Mouse (Mus musculus): ENCODE data around the gene Chst11. TPM values are rescaled to one million over a fixed set of nuclear protein-coding genes. Genes with fewer than 3 reads are reported as not detected.

Chst11 gene
- polyA plus RNA-seq, 1 experiment = 21.1 TPM

DNA sequence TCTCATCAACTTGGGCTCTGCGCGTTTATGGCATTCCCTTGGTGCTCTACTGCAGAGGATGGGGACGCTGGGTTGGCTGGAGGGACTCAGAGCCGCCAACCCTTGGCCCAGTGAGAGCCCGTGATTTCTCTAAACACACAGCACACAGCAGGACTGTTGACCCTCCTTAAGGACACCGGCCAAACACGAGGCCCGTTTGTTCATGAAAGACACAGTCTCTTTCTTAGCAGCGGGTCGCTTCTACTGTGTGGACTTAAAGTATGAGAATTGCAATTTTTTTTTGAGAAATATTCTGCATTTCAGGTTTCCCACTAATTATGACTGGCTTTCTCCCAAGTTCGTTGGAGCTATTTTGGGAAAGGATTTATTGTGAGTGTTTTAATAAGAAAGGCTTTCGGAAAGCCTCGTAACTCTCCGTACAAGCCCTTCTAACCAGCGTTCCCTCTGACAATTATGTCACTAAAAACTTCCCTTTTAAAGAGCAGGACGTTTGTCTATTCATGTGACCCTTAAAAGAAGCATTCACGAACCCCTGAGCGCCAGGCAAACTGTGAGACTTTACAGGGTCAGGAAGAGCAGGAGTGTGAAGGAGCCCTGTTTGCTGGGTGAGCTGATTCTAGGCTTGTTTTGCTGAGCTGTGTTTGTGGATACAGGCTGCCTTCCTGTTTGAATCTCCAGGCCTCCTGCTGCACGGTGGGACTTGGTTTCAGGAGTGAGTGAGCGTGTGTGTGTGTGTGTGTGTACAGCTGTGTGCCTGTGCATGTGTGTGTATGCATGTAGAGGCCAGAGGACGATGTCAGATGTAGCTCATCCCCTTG lies 122.8 kb downstream of the Chst11 start:
- DNase-seq = no peak
- Histone ChIP-seq H3K27me3 (ENCODE audit: control insufficient read depth, insufficient read depth, low read length) (no peaks in the 10 kb centered on the region), H3K27ac (ENCODE audit: insufficient read depth, low read length) (peak overlapping the region; percentile 1; the same call in 1 of the 2 replicates), H3K4me1 (ENCODE audit: control insufficient read depth, insufficient read depth, low read length) (peaks cover 26% of the 10 kb centered on the region), H3K4me3 (replicated peaks; ENCODE audit: insufficient read depth, low read depth, low read length) (no peak overlapping the region)
- WGBS = 46% methylated on average over 21 of the region's 21 CpGs
- TF ChIP-seq POLR2A (IDR thresholded peaks at IDR 0.05; ENCODE audit: borderline replicate concordance, insufficient read depth, low read length) (no peak), CTCF (IDR thresholded peaks at IDR 0.05; ENCODE audit: borderline replicate concordance, insufficient read depth, low read depth, low read length) (no peak)

DNA sequence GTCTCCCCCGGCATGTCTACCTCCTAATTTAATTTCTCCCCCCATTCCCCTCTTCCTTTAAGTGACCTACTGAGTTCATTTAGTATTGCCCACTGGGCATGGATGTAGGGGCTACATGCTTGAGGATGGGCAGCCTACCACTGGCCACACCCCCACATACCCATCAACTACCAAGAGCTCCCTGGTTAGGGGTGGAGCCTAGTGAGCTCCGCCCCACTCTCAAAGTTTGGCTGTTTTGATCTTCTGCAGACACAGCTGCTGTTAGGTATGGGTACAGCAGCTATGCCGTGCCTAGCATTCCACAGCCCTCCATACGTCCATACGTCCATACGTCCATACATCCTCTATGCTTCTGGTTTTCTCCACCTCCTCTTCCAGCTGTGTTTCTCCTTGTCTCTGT lies 123.6 kb downstream of the Chst11 start:
- TF ChIP-seq CTCF (IDR thresholded peaks at IDR 0.05; ENCODE audit: borderline replicate concordance, insufficient read depth, low read depth, low read length) (no peak), POLR2A (IDR thresholded peaks at IDR 0.05; ENCODE audit: borderline replicate concordance, insufficient read depth, low read length) (no peak)
- Histone ChIP-seq H3K27ac (ENCODE audit: insufficient read depth, low read length) (no peak overlapping the region), H3K27me3 (ENCODE audit: control insufficient read depth, insufficient read depth, low read length) (no peaks in the 10 kb centered on the region), H3K4me3 (replicated peaks; ENCODE audit: insufficient read depth, low read depth, low read length) (no peak overlapping the region), H3K4me1 (ENCODE audit: control insufficient read depth, insufficient read depth, low read length) (peaks cover 26% of the 10 kb centered on the region)
- WGBS = 97% methylated on average over 6 of the region's 6 CpGs
- DNase-seq = no peak

DNA sequence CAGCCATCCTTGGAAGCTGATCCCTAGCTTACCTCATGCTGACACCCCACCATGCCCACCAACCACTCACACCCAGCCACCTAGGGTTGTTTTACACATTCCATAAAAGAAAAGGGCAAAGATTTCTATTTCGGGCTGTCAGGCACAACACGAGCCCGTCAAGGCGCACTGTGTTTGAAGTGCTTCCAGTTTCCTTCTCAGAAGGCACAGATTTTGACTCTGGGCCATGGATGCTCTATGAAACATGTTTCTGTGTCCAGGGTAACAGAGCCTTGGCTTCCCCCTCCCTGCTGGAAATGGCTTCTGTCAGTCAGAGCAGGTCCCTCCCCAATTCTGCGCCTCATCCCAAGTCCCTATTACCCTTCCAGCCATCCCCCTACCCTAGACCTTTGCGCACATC lies 125.7 kb downstream of the Chst11 start:
- H3K4me3 ChIP-seq (replicated peaks; ENCODE audit: insufficient read depth, low read depth, low read length) = no peak overlapping the region
- no peak overlapping the region for H3K27ac ChIP-seq (ENCODE audit: insufficient read depth, low read length)
- H3K4me1 ChIP-seq (ENCODE audit: control insufficient read depth, insufficient read depth, low read length) = peaks cover 34% of the 10 kb centered on the region
- TF ChIP-seq CTCF (IDR thresholded peaks at IDR 0.05; ENCODE audit: borderline replicate concordance, insufficient read depth, low read depth, low read length) = no peak
- TF ChIP-seq POLR2A (IDR thresholded peaks at IDR 0.05; ENCODE audit: borderline replicate concordance, insufficient read depth, low read length) = no peak
- peak in 1 of 2 experiments; percentile 44 for DNase-seq
- no peaks in the 10 kb centered on the region for H3K27me3 ChIP-seq (ENCODE audit: control insufficient read depth, insufficient read depth, low read length)
- WGBS = 33% methylated on average over 6 of the region's 6 CpGs

DNA sequence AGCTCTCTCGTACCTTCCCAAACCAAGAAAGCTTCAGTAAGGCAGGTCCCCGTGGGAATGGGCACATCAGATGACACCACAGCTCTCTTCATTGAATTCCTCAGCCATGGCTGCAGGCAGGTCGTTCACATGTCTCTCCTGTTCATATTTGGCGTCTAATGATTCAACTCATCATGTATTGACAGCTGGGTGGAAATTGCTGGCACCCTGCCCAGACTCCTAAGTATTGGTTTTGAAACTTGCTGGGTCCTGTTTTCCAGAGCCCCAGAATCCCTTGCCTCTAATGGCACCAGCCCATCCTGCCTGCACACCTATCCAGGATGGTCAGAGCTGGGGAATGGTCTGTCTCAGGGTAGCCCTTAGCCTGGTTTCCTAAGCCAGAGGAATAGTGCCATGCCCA lies 127.0 kb downstream of the Chst11 start:
- Histone ChIP-seq H3K27me3 (ENCODE audit: control insufficient read depth, insufficient read depth, low read length) (no peaks in the 10 kb centered on the region), H3K4me3 (replicated peaks; ENCODE audit: insufficient read depth, low read depth, low read length) (no peak overlapping the region), H3K4me1 (ENCODE audit: control insufficient read depth, insufficient read depth, low read length) (peaks cover 36% of the 10 kb centered on the region), H3K27ac (ENCODE audit: insufficient read depth, low read length) (no peak overlapping the region)
- no peak for TF ChIP-seq POLR2A (IDR thresholded peaks at IDR 0.05; ENCODE audit: borderline replicate concordance, insufficient read depth, low read length)
- no peak for TF ChIP-seq CTCF (IDR thresholded peaks at IDR 0.05; ENCODE audit: borderline replicate concordance, insufficient read depth, low read depth, low read length)
- 80% methylated on average over 4 of the region's 4 CpGs for WGBS
- DNase-seq = no peak

DNA sequence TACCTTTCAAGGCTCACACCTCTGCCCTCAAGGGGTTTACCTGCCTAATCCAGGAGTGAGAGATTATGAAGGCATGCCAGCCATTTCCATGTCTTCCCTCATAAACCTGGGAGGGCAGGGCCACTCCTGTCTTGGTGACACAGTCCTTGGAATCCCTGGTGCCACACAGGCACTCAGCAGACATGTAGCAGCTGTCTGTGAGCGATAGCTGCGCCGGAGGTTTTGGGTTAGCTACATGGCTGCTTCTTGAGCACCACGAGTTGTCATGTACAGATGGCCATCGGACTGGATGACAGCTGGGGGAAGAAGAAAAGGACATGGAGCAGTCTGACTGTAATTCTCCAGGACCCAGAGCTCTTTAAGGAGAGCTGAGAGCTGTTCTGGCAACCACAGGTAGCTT lies 129.3 kb downstream of the Chst11 start:
- TF ChIP-seq CTCF (IDR thresholded peaks at IDR 0.05; ENCODE audit: borderline replicate concordance, insufficient read depth, low read depth, low read length) (no peak), POLR2A (IDR thresholded peaks at IDR 0.05; ENCODE audit: borderline replicate concordance, insufficient read depth, low read length) (no peak)
- H3K27ac ChIP-seq (ENCODE audit: insufficient read depth, low read length) = no peak overlapping the region
- peaks cover 35% of the 10 kb centered on the region for H3K4me1 ChIP-seq (ENCODE audit: control insufficient read depth, insufficient read depth, low read length)
- H3K4me3 ChIP-seq (replicated peaks; ENCODE audit: insufficient read depth, low read depth, low read length) = no peak overlapping the region
- DNase-seq = no peak
- H3K27me3 ChIP-seq (ENCODE audit: control insufficient read depth, insufficient read depth, low read length) = no peaks in the 10 kb centered on the region
- WGBS = 65% methylated on average over 5 of the region's 5 CpGs

DNA sequence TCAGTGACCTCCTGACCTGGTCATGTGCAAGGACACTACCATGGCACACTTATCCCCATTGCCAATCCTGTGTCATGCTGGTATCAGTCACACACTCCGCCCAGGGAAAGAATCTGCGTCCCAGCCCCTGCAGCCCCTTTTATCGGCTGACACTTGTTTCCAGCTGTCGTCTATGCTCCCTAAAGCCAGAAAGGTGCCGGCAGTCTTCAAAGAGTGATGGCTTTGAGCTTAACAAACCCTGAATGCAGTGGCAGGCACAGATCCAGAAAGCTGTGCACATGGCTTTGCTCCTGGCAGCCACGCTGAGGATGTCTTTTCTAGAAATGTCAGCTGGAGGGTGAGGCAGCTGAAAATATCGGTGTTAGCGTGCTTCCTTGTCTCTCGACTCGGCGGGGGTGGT lies 131.6 kb downstream of the Chst11 start:
- H3K4me1 ChIP-seq (ENCODE audit: control insufficient read depth, insufficient read depth, low read length) = peaks cover 22% of the 10 kb centered on the region
- no peak overlapping the region for H3K4me3 ChIP-seq (replicated peaks; ENCODE audit: insufficient read depth, low read depth, low read length)
- WGBS = 40% methylated on average over 11 of the region's 11 CpGs
- H3K27ac ChIP-seq (ENCODE audit: insufficient read depth, low read length) = no peak overlapping the region
- peak in 1 of 2 experiments; percentile 20 for DNase-seq
- TF ChIP-seq CTCF (IDR thresholded peaks at IDR 0.05; ENCODE audit: borderline replicate concordance, insufficient read depth, low read depth, low read length) = no peak
- no peak for TF ChIP-seq POLR2A (IDR thresholded peaks at IDR 0.05; ENCODE audit: borderline replicate concordance, insufficient read depth, low read length)
- H3K27me3 ChIP-seq (ENCODE audit: control insufficient read depth, insufficient read depth, low read length) = no peaks in the 10 kb centered on the region

DNA sequence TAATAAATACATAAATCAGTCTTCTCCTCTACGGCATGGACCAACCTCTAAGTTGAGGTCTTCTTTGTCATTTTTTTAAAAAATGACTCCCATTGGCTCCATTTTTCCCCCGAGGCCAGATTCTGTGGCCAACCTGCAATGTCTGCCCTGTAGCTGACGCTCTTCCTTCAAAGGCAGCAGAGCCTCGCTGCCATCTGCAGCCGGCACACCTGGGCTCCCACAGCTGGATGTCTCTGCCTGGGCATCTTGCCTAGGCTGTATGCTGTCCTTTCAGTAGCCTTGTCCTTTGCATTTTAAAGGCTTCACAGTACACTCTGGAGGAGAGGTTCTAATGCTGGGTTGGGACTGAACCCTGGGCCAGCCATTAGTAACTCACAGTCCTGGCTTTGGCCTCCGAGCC lies 132.6 kb downstream of the Chst11 start:
- H3K4me3 ChIP-seq (replicated peaks; ENCODE audit: insufficient read depth, low read depth, low read length) = no peak overlapping the region
- no peak for DNase-seq
- TF ChIP-seq CTCF (IDR thresholded peaks at IDR 0.05; ENCODE audit: borderline replicate concordance, insufficient read depth, low read depth, low read length) (no peak), POLR2A (IDR thresholded peaks at IDR 0.05; ENCODE audit: borderline replicate concordance, insufficient read depth, low read length) (no peak)
- H3K4me1 ChIP-seq (ENCODE audit: control insufficient read depth, insufficient read depth, low read length) = peaks cover 22% of the 10 kb centered on the region
- 87% methylated on average over 6 of the region's 6 CpGs for WGBS
- no peaks in the 10 kb centered on the region for H3K27me3 ChIP-seq (ENCODE audit: control insufficient read depth, insufficient read depth, low read length)
- H3K27ac ChIP-seq (ENCODE audit: insufficient read depth, low read length) = no peak overlapping the region

DNA sequence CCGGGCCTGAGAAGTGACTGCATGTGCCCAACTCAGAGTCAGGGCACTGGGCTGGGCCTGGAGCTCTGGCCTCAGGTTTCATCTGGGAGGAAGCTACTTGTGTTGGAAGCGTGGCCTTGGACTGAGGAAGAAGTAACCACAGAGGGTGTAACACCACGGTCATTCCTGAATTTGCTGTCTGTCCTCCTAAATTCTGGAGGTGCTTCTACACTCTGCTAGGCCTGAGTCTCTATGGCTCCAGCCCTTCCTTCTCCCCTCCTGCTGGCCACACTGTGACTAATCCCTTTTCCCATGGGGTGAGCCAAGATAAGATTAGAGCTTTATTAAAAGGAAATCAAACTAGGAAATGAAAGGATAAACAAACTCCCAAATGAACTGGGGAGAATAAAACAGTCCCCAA lies 133.3 kb downstream of the Chst11 start:
- Histone ChIP-seq H3K4me3 (replicated peaks; ENCODE audit: insufficient read depth, low read depth, low read length) (no peak overlapping the region), H3K27me3 (ENCODE audit: control insufficient read depth, insufficient read depth, low read length) (no peaks in the 10 kb centered on the region), H3K27ac (ENCODE audit: insufficient read depth, low read length) (no peak overlapping the region), H3K4me1 (ENCODE audit: control insufficient read depth, insufficient read depth, low read length) (peaks cover 22% of the 10 kb centered on the region)
- DNase-seq = no peak
- TF ChIP-seq POLR2A (IDR thresholded peaks at IDR 0.05; ENCODE audit: borderline replicate concordance, insufficient read depth, low read length) (no peak), CTCF (IDR thresholded peaks at IDR 0.05; ENCODE audit: borderline replicate concordance, insufficient read depth, low read depth, low read length) (no peak)
- 65% methylated on average over 3 of the region's 3 CpGs for whole genome bisulfite sequencing
